Mouse (Mus musculus) kidney, adult 11 months (tissue): ENCODE data around the gene Cpxm1.

ENCODE experiments used
- DNase-seq: peaks from one replicate; pipeline ENCODE4 v3.0.0; 2022

The Cpxm1 gene

DNA sequence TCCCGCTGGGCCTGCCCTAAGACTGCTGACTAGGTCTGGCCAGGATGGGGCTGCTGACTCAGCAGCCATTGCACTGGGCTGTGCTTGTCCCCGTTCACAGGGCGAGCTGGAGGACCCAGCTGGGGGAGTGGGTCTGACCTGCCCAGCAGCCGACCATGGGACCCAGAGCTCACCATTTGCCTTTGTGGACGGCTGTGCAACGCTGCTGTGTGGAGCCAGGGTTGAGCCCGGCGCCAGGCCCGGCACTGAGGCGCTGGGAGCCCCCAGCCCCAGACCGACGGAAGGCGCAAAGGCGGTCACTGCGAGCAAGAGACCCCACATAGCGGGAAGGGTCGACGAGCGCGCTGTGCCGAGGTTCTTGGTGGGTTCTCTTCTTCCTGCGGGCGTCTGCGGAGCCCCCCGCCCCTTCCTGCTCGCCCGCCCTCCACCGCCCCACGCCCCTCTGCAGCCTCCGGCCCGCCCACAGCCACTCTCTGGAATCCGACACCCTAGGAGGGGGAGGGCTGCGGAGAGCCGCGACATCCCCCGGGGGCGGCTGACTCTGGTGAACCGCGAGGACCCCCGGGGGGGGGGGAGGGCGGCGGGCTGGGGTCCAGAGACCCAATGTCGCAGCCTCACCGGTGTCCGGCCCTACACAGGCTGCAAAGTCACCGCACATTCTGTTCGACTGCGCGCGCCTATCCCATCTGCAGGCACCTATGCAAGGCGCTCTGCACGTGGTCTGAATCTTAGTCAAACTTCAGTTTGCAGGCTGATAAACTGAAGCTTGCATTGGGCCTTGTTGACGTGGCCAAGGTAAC lies at the start of gene Cpxm1:
Gene Cpxm1 (minus strand): TSS at position 389 of the 800 bp plus-strand sequence.
- DNase-seq = no peak

- no peak for DNase-seq
Measured at GRCm38 (mm10) chr2:130442162-130442561, 44.8 kb upstream of the Cpxm1 start.

DNA sequence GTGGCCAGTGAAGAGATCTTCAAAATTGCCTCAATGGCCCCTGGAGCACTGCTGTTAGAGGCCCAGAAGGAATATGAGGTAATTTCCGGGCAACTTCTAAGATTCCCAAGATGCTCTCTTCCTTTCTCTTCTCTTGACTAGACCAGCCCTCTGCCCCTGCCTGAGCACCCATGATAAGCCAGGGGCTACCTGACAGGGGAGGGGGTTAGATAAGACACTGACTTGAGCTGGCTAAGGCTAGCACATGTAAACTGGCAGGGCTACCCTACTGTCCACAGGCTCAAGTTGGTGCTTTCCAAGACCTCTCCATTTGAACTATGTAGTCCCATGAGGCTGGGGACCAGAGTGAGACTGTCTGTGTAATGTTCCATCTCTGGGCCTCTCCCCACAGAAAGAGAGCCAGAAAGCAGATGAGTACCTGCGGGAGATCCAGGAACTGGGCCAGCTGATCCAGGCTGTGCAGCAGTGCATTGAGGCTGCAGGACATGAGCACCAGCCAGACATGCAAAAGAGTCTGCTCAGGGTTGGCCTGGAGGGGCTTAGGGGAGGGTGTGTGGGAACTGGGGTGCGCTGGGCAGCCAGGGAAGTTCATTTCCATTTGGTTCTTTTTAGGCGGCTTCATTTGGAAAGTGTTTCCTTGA lies 42.6 kb upstream of the Cpxm1 start:
- no peak for DNase-seq

GRCm38 (mm10) chr2:130438861-130439260 lies 41.5 kb upstream of the Cpxm1 start:
- no peak for DNase-seq

GRCm38 (mm10) chr2:130436769-130437168 lies 39.4 kb upstream of the Cpxm1 start:
- DNase-seq = no peak

GRCm38 (mm10) chr2:130433152-130433551 lies 35.8 kb upstream of the Cpxm1 start:
- DNase-seq = no peak

- DNase-seq = no peak
Measured at GRCm38 (mm10) chr2:130432157-130432556, 34.8 kb upstream of the Cpxm1 start.

DNA sequence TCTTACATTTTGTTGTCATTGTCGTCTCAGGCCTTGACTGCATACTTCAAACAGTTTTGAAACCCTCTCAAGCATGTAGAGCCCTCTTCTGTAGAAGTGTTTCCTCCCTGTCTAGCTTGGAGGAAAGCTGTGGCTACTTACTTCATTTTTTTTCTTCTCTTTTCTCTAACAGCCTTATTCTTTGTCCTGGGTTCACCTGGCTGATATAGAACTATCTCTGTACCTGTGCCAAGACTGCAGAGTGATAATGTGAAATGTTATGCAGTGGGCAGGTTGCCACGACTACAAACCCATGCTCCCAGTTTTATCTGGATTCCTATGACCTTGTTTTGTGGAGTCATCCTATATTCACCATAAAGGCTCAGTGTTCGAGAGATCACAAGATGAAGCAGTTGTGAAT lies 33.1 kb upstream of the Cpxm1 start:
- DNase-seq = no peak

GRCm38 (mm10) chr2:130429851-130430250 lies 32.5 kb upstream of the Cpxm1 start:
- DNase-seq = no peak

DNA sequence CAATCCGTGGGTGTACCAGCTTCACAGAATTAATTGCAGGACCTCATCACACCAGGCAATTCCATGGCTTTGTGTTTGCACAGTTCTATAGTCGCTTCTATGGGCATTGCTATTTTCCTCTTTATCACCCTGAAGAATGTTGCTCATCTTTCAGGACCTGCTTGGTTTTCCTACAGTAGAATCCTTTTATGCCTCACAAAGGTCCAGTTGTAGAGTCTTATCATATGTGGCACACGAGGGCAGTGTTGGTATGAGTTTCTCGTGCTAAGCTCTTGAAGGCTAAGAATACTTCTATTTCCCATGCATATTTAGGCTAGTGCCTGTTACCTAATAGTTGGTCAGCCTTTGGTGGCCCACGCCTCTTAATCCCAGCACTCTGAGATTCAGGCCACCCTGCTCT lies 27.7 kb upstream of the Cpxm1 start:
- no peak for DNase-seq

- peak; percentile 90 for DNase-seq
Measured at GRCm38 (mm10) chr2:130424126-130424853, 26.9 kb upstream of the Cpxm1 start, which contains the start of the genes Vps16 and Pced1a. TSS of gene Vps16 (plus strand) at chr2:130424339. TSS of gene Pced1a (minus strand) at chr2:130424701.

DNA sequence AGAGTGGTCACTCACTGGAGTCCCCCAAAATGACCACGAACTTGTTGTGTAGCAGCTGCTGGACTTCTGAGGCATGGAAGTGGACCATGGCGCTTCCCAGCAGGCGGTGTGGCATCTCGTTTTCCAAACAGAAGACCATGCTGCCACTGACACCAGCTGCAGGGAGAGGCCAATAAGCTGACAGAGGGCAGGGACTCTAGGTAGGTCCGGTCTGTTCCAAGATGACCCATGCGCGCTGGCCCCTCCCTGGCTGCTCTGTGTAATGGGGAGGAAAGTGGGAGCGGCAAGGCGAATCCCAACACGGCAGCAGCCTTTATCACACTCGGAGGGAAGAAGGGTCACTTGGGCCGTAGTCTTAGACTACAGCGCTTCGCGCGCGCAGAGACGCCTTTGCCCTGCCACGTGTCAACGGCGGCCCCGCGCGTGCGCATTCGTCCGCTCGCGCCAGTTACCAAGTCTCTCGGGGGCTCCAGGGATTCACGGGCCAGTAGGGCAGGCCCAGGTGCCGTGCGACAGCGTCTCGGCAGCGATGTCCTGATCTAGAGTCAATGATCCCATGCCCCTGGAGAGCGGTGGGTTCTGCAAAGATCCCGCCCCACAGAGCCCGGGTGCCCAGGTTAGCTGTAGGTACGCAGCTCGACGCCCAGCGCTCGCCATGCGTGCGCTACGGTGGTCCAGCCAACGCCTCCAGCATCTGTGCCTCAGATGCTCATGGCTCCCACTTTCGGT lies 26.2 kb upstream of the Cpxm1 start:
- peak; percentile 72 for DNase-seq

DNA sequence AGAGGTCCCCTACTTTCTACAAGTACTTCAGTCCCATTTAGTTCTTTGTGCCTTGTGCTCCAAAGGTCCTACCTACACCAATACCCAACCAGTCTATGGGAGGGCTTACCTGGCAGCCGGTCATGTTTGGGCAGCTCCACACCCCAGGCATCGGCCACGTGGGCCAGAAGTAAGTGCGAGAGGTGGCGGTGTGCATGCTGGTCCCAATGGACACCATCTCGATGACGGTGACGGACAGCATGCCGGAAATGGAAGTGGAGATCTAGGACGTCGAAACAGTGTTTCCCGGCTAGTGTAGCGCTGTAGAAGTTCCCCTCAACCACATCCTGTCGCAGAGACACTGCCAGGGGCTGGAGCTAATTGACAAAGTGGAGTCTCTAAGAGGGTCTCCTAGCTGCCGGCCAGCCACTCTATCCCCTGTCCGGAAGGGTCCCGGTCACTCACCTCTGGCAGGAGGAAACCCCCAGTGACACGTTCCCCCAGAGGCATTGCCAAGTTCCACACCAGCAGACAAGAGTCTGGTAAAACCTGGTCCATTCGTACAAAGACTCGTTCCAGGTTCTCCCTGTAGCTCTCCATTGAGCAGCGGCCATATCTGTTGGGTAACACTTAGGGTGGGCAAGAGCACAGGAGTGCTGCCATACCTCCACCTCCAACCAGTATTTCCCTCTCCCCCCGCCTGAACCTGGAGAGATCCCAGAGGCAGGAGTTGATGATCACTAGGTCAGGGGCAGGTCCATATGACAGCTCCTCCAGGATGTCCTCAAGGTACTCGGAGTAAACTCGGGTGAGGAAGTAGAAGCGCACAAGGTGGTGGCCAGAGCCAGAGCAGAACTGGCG lies 24.6 kb upstream of the Cpxm1 start:
- no peak for DNase-seq

GRCm38 (mm10) chr2:130414094-130414856 lies 16.9 kb upstream of the Cpxm1 start:
- DNase-seq = no peak

DNA sequence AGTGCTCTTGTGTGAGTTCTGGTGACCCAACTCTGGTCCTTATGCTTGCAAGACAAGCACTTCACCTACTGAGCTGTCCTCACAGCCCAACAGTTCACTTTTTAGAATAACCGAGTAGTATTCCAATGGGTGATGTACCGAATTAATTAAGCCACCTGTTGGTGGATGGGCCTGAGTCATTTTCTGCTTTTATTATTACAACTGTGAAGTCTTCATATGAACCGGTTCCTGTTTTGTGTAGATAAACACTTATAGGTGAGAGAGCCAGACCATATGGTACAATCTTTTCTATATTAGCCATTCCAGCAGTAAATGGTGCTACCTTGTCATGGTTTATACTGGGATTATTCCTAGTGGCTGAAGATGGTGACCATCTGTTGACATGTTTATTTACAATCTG lies 15.4 kb upstream of the Cpxm1 start:
- no peak for DNase-seq

GRCm38 (mm10) chr2:130411558-130412495 lies 14.5 kb upstream of the Cpxm1 start:
- peak; percentile 63 for DNase-seq

- no peak for DNase-seq
Measured at GRCm38 (mm10) chr2:130408194-130408593, 10.8 kb upstream of the Cpxm1 start.

DNA sequence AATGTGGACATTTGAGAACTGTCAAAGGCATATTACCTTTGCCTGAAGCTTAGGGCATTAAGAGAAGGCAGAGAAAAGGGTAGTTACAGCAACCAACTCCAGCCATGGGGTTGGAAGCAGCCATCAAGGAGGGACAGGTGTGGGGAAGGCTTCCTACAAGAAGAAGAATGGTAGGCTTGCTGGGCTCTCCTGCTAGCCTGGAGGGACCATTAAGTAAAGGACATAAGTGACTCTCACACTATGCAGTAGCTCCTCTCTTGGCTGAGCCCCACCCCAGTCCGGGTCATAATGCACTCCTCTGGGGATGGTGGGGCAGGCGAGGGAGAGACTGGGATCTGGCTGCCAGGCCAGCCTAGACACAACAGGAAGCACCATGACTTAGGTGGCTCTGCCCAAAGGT lies 8.8 kb upstream of the Cpxm1 start, which contains the start of gene Tmem239:
Gene Tmem239 (plus strand): TSS at position 301 of the 400 bp plus-strand sequence.
- DNase-seq = no peak

- DNase-seq = no peak
Measured at GRCm38 (mm10) chr2:130404939-130405338, 7.6 kb upstream of the Cpxm1 start, which contains the start of the genes Gm28372 and 1700020A23Rik. TSS of gene Gm28372 (plus strand) at chr2:130405239. TSS of gene 1700020A23Rik (plus strand) at chr2:130405259.

DNA sequence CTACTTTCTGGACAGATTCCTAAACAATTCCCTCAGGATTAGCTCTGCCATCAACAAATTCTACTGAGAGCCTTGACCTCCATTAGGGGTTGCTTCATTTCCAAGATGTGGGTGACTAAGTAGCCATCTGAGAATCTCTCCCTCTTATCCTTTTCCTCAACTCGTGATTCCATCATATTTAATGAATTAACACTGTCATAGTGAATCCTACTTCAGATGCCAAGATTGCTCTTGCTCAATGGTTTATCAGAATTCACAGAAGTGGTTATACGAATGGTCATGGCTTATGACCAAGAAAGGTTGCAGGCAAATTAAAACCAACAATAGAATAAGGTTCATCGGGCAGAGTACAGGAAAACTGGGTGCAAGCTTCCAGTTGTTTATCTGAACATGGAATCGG lies 4.5 kb upstream of the Cpxm1 start:
- no peak for DNase-seq
